Mouse (Mus musculus) embryonic facial prominence, embryonic 15.5 days (tissue): ENCODE measurements around the gene Il6ra. TPM values are rescaled to one million over a fixed set of nuclear protein-coding genes. Genes with fewer than 3 reads are reported as not detected.

Experiments used
- ATAC-seq: fragments of 200-750 bp; cut with Nextera tagmentation; 2 replicates; pipeline ENCODE4 v1.8.0; 2017; ENCODE audit warnings: low read depth, moderate TSS enrichment; ENCODE audit not compliant: insufficient number of reproducible peaks, low FRiP score, low TSS enrichment
- H3K27ac ChIP-seq: fragments of 300-500 bp; sonication (generic); replicated peaks from 2 replicates; pipeline ENCODE4 v1.5.1; 2015; ENCODE audit warnings: mild to moderate bottlenecking, inconsistent platforms
- H3K27me3 ChIP-seq: fragments of 300-500 bp; sonication (generic); 2 replicates; pipeline ENCODE4 v1.6.1; 2015; ENCODE audit warnings: inconsistent platforms
- H3K36me3 ChIP-seq: fragments of 300-500 bp; sonication (generic); 2 replicates; pipeline ENCODE4 v1.6.1; 2015; ENCODE audit warnings: mild to moderate bottlenecking, inconsistent platforms
- H3K4me1 ChIP-seq: fragments of 300-500 bp; sonication (generic); 2 replicates; pipeline ENCODE4 v1.6.1; 2015; ENCODE audit warnings: inconsistent platforms
- H3K4me2 ChIP-seq: fragments of 300-500 bp; sonication (generic); replicated peaks from 2 replicates; pipeline ENCODE4 v1.6.1; 2015; ENCODE audit warnings: mild to moderate bottlenecking, inconsistent platforms
- H3K4me3 ChIP-seq: fragments of 300-500 bp; sonication (generic); replicated peaks from 2 replicates; pipeline ENCODE4 v1.5.1; 2015; ENCODE audit warnings: mild to moderate bottlenecking, inconsistent platforms
- H3K9ac ChIP-seq: fragments of 300-500 bp; sonication (generic); 2 replicates; pipeline ENCODE4 v1.6.1; 2015; ENCODE audit warnings: inconsistent platforms
- H3K9me3 ChIP-seq: fragments of 300-500 bp; sonication (generic); replicated peaks from 2 replicates; pipeline ENCODE4 v1.6.1; 2016; ENCODE audit warnings: inconsistent platforms
- WGBS: fragments of 180-500 bp; shearing (Covaris S2); methylation state at CpG from one replicate; pipeline ENCODE4 v1.1.7; 2015; 5-methylcytosine and 5-hydroxymethylcytosine counted together
- polyA plus RNA-seq: library from polyadenylated mRNA; unstranded; fragments of >200 nt; fragmentation: Nextera tagmentation; extraction: Ambion mirVana; gene quantifications from 2 replicates; pipeline ENCODE4 v1.2.1, GENCODE M21; 2015

Gene Il6ra
- polyA plus RNA-seq, 1 experiment from 2014 or later = 3.4 TPM

GRCm38 (mm10) chr3:89942894-89943293 lies 29.9 kb upstream of the Il6ra start:
- no peak for ATAC-seq
- Histone ChIP-seq H3K4me3 (no peak overlapping the region), H3K4me1 (no peaks in the 10 kb centered on the region), H3K27me3 (no peaks in the 10 kb centered on the region), H3K9ac (no peak overlapping the region), H3K36me3 (peaks cover 92% of the 10 kb centered on the region), H3K9me3 (no peaks in the 10 kb centered on the region), H3K4me2 (no peak overlapping the region), H3K27ac (no peak overlapping the region)
- 89% methylated on average over 9 of the region's 9 CpGs for WGBS

GRCm38 (mm10) chr3:89936495-89936894 lies 23.5 kb upstream of the Il6ra start:
- peaks cover 49% of the 10 kb centered on the region for H3K36me3 ChIP-seq
- 89% methylated on average over 3 of the region's 3 CpGs for WGBS
- no peaks in the 10 kb centered on the region for H3K4me1 ChIP-seq
- no peak overlapping the region for H3K4me3 ChIP-seq
- no peaks in the 10 kb centered on the region for H3K9me3 ChIP-seq
- H3K9ac ChIP-seq = no peak overlapping the region
- H3K27me3 ChIP-seq = no peaks in the 10 kb centered on the region
- H3K27ac ChIP-seq = no peak overlapping the region
- H3K4me2 ChIP-seq = no peak overlapping the region
- no peak; the same call in 1 of the 2 replicates for ATAC-seq

- Histone ChIP-seq H3K36me3 (peaks cover 18% of the 10 kb centered on the region), H3K4me1 (no peaks in the 10 kb centered on the region), H3K27ac (no peak overlapping the region), H3K4me2 (no peak overlapping the region), H3K4me3 (no peak overlapping the region), H3K9ac (no peak overlapping the region), H3K9me3 (no peaks in the 10 kb centered on the region), H3K27me3 (no peaks in the 10 kb centered on the region)
- ATAC-seq = no peak
- WGBS = 93% methylated on average over 2 of the region's 2 CpGs
Observed at GRCm38 (mm10) chr3:89932925-89933324, 19.9 kb upstream of the Il6ra start.

- H3K9me3 ChIP-seq = no peaks in the 10 kb centered on the region
- H3K4me3 ChIP-seq = no peak overlapping the region
- H3K9ac ChIP-seq = no peak overlapping the region
- no peaks in the 10 kb centered on the region for H3K36me3 ChIP-seq
- H3K27me3 ChIP-seq = no peaks in the 10 kb centered on the region
- no peak overlapping the region for H3K27ac ChIP-seq
- ATAC-seq = no peak
- WGBS = 52% methylated on average over 4 of the region's 4 CpGs
- no peak overlapping the region for H3K4me2 ChIP-seq
- no peaks in the 10 kb centered on the region for H3K4me1 ChIP-seq
Observed at GRCm38 (mm10) chr3:89928956-89929355, 16.0 kb upstream of the Il6ra start.

- Histone ChIP-seq H3K9me3 (no peaks in the 10 kb centered on the region), H3K27me3 (no peaks in the 10 kb centered on the region), H3K4me1 (no peaks in the 10 kb centered on the region), H3K36me3 (no peaks in the 10 kb centered on the region), H3K27ac (no peak overlapping the region), H3K4me3 (no peak overlapping the region), H3K4me2 (no peak overlapping the region), H3K9ac (no peak overlapping the region)
- no peak for ATAC-seq
- 93% methylated on average over 1 of the region's 1 CpGs for WGBS
Observed at GRCm38 (mm10) chr3:89926440-89926839, 13.4 kb upstream of the Il6ra start.

- no peak overlapping the region for H3K4me2 ChIP-seq
- no peak overlapping the region for H3K27ac ChIP-seq
- WGBS = 67% methylated on average over 6 of the region's 6 CpGs
- H3K9ac ChIP-seq = no peak overlapping the region
- no peaks in the 10 kb centered on the region for H3K9me3 ChIP-seq
- H3K4me1 ChIP-seq = no peaks in the 10 kb centered on the region
- H3K36me3 ChIP-seq = no peaks in the 10 kb centered on the region
- H3K4me3 ChIP-seq = no peak overlapping the region
- 0 out of 2 replicates have a peak, but pooled peaks cover 2% of the 10 kb centered on the region for H3K27me3 ChIP-seq
- no peak for ATAC-seq
Observed at GRCm38 (mm10) chr3:89920711-89921110, 7.7 kb upstream of the Il6ra start.

GRCm38 (mm10) chr3:89917408-89917807 lies 4.4 kb upstream of the Il6ra start:
- no peaks in the 10 kb centered on the region for H3K36me3 ChIP-seq
- H3K4me3 ChIP-seq = no peak overlapping the region
- H3K27ac ChIP-seq = no peak overlapping the region
- H3K9me3 ChIP-seq = no peaks in the 10 kb centered on the region
- no peak overlapping the region for H3K4me2 ChIP-seq
- H3K27me3 ChIP-seq = peaks cover 20% of the 10 kb centered on the region
- WGBS = 40% methylated on average over 3 of the region's 3 CpGs
- no peak for ATAC-seq
- H3K9ac ChIP-seq = no peak overlapping the region
- peaks cover 13% of the 10 kb centered on the region for H3K4me1 ChIP-seq

GRCm38 (mm10) chr3:89916622-89917021 lies 3.6 kb upstream of the Il6ra start:
- peaks cover 25% of the 10 kb centered on the region for H3K27me3 ChIP-seq
- 72% methylated on average over 1 of the region's 1 CpGs for WGBS
- peaks cover 17% of the 10 kb centered on the region for H3K4me1 ChIP-seq
- no peaks in the 10 kb centered on the region for H3K9me3 ChIP-seq
- no peak overlapping the region for H3K9ac ChIP-seq
- no peak overlapping the region for H3K4me2 ChIP-seq
- H3K36me3 ChIP-seq = no peaks in the 10 kb centered on the region
- H3K4me3 ChIP-seq = no peak overlapping the region
- H3K27ac ChIP-seq = no peak overlapping the region
- ATAC-seq = no peak

- no peak overlapping the region for H3K9ac ChIP-seq
- no peaks in the 10 kb centered on the region for H3K9me3 ChIP-seq
- H3K4me3 ChIP-seq = no peak overlapping the region
- H3K27ac ChIP-seq = no peak overlapping the region
- no peak overlapping the region for H3K4me2 ChIP-seq
- ATAC-seq = no peak
- no peaks in the 10 kb centered on the region for H3K36me3 ChIP-seq
- WGBS = 68% methylated on average over 4 of the region's 4 CpGs
- H3K27me3 ChIP-seq = peaks cover 25% of the 10 kb centered on the region
- H3K4me1 ChIP-seq = peaks cover 17% of the 10 kb centered on the region
Observed at GRCm38 (mm10) chr3:89914700-89915099, 1.7 kb upstream of the Il6ra start.

GRCm38 (mm10) chr3:89912108-89912542 lies 871 bp downstream of the Il6ra start:
- Histone ChIP-seq H3K4me1 (peaks cover 17% of the 10 kb centered on the region), H3K27ac (no peak overlapping the region), H3K36me3 (no peaks in the 10 kb centered on the region), H3K27me3 (peaks cover 25% of the 10 kb centered on the region), H3K9me3 (no peaks in the 10 kb centered on the region), H3K4me2 (peak overlapping the region; percentile 98), H3K4me3 (peak overlapping the region; percentile 53), H3K9ac (no peak overlapping the region)
- ATAC-seq = peak; percentile 48
- WGBS = 28% methylated on average over 6 of the region's 6 CpGs

GRCm38 (mm10) chr3:89911207-89911606 lies 1.8 kb downstream of the Il6ra start:
- H3K36me3 ChIP-seq = no peaks in the 10 kb centered on the region
- H3K4me3 ChIP-seq = no peak overlapping the region
- H3K9me3 ChIP-seq = no peaks in the 10 kb centered on the region
- no peak overlapping the region for H3K9ac ChIP-seq
- H3K27me3 ChIP-seq = peaks cover 25% of the 10 kb centered on the region
- 70% methylated on average over 3 of the region's 3 CpGs for WGBS
- H3K27ac ChIP-seq = no peak overlapping the region
- ATAC-seq = no peak
- H3K4me1 ChIP-seq = peaks cover 17% of the 10 kb centered on the region
- no peak overlapping the region for H3K4me2 ChIP-seq

GRCm38 (mm10) chr3:89909703-89910542 lies 3.1 kb downstream of the Il6ra start:
- Histone ChIP-seq H3K4me2 (no peak overlapping the region), H3K9me3 (no peaks in the 10 kb centered on the region), H3K4me1 (peaks cover 21% of the 10 kb centered on the region), H3K9ac (no peak overlapping the region), H3K27me3 (peaks cover 23% of the 10 kb centered on the region), H3K36me3 (no peaks in the 10 kb centered on the region), H3K27ac (no peak overlapping the region), H3K4me3 (no peak overlapping the region)
- 38% methylated on average over 5 of the region's 5 CpGs for WGBS
- no peak for ATAC-seq
